Mouse (Mus musculus) left cerebral cortex, postnatal 10 days (tissue): ENCODE data around the gene Gckr. TPM values are rescaled to one million over a fixed set of nuclear protein-coding genes. Genes with fewer than 3 reads are reported as not detected.
"Not testable (repeated sequence)": the region's sequence is repeated elsewhere in the genome, so short reads cannot be mapped to it uniquely, and the experiment has no call there.

Source experiments
- DNase-seq, 2 experiments: peaks; one replicate each; pipeline ENCODE4 v3.0.0; 2021 to 2022; ENCODE audit warnings: low spot score in 2 of 2, mixed read lengths in 1 of 2; ENCODE audit errors: extremely low spot score in 1 of 2
- intact Hi-C: fragments of 180-260 bp; cut with DNase I; formaldehyde crosslinking; loops from one replicate; pipeline ENCODE4 v1.15.1; 2025
- total RNA-seq, 2 experiments: library from RNA; stranded (reverse); gene quantifications; 2 replicates each; pipeline ENCODE4 v1.2.3; 2021

The Gckr gene
- total RNA-seq, 2 experiments from 2014 or later, result 0.14 TPM; not detected in 1

DNA sequence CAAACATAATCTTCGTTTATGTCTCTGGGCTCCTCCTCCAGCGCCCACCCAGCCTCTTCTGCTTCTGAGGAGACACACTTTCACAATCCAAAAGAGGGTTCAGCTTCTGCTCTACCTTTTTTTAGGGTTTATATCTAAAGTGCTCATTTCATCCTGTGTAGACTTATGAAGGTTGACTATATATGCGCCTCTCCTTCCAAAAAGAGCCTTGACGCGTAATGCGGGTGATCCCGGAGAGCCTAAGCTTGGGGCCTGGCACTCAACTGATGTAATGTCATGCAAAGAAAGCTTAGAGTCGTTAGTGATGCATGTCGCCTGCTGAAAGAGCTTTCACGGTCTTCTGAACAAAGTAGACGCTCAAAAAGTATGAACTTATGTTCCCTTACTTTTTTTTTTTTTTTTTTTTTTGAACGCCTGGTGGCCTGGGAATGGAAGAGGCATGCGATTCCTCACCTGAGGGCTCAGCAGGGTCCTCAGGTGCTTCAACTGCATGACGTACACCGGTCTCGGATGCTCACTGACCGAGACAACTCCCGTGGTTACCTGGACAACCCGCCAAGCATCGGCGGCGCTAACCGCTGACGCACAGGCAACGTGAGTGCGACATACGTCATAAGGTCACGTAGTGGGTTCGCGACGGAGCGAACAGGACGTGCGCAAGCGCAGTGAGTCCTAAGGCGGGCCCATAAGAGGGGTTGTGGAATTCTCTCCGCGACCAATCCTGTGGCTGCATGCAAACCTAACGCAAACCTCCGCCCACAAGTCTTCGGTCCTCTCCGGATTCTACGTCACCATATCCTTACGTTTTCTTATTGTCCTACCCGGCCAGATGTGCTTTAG is 6.5 kb upstream of the Gckr start, which contains the start of gene Ift172:
Gene Ift172, minus strand, starts transcription at position 596 of the 840 bp plus-strand sequence.
- intact Hi-C loops, result no loop called here

DNA sequence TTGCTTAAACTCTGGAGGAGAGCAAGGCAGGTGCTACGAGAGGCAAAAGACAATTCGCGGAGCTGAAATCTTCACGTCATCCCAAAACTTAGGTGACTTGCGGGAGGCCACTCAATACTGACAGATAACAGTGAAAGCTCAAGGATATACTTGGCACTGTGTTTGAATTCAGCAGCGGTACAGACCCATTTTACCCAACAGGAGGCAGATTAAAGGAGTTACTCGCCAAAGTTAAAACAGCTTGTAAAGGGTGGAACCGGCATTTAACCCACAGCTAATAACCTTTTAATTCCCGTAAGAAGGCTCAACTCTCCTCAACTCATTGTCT is 5.9 kb upstream of the Gckr start:
- no peak for DNase-seq
- intact Hi-C loops, result no loop called here

More for the DNA sequence above, 6.5 kb upstream of the Gckr start, which contains the start of gene Ift172:
- peak; percentile 97 to 98 for DNase-seq

DNA sequence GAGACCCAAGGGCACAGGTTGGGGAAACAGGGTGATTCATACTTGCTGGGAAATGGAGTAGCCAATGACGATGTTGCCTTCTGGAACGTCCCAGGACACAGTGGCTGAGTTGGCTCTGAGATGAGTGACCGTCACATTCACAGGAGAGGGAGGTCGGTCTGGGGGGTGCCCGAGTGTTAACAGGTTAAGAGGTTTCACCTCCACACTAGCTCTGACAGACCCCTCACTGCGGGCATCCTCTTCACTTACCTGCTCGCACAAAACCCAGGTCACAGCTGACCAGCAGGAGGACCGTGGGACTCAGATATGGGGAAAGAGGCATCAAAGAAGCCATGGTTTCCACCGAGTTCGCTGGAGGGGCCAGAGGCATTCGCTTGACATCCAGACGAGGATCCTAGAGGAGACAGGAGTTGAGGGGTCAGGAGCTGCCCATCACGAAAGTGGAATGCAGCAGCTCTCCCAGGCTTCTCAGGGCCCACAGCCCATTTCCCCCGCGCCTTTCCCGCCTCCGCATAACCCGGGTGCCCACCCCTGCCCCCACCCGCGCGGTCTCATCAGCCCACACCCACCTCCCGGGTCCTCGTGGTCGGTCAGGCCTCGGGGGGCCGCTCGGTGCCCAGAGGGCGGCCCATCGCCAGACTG is 2.2 kb upstream of the Gckr start:
- DNase-seq, result peak in 1 of 2 experiments; percentile 54
- intact Hi-C loops, result no loop called here

DNA sequence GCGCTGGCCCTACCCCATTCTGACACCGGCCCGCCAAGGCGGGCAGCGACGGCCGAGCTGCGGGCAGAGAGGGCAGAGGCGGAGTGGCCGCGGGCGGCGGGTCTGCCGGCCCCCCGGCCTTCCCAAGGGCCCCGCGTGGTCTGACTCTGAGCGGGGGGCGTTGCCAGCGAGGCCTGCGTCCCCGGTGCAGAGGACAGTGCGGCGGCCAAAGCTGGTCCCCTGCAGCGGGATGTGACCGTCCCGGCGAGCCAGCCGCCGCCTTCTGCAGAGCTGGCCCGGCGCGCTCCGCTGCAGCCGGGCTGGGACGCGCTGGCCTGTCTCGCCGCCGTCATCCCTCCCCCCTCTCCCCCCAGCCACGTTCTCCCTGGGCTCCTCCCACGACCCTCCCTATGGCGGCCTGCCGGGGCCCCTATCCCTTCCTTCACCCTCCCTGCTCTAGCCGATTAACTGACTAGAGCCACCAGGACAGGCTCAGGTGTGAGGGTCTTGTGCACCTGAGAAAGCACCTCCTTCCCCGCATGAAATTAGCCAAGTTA is 1.6 kb upstream of the Gckr start, which contains the start of gene Fndc4:
Gene Fndc4, minus strand, starts transcription at position 475 of the 536 bp plus-strand sequence.
- DNase-seq, result peak; percentile 34 to 75
- intact Hi-C loops, result no loop called here

DNA sequence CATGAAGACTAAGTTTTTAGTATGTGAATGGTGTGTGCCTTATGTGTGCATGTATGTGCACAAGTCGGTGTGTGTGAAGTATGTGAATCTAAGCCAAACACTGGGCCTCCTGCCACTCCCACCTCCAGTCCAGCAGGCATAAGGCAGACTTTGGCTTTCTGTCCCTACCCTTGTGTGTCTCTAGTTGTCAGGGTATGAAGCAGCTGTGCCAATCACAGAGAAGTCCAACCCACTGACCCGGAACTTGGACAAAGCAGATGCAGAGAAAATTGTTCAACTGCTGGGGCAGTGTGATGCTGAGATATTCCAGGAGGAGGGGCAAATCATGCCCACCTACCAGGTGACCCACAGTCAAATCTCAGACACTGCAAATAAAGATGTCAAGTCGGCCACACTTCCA is 738 bp downstream of the Gckr start:
- no peak for DNase-seq

DNA sequence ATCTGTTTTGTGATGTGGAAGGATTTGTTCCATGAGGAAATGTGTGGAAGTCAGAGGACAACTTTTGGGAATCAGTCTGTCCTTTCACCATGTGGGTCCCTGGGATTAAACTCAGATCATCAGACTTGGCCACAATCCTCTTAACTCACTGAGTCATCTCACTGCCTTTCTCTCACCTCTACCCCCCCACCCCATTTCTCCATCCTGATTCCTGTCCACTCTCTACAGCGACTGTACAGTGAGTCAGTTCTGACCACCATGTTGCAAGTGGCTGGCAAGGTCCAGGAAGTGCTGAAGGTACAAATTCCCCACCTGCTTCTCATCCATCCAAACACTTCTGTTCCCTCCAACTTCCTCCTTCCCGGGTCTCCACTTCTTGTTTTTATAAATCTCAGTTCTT is 1.2 kb downstream of the Gckr start:
- intact Hi-C loops, result no loop called here
- no peak for DNase-seq

More for the DNA sequence above, 738 bp downstream of the Gckr start:
- intact Hi-C loops, result no loop called here

DNA sequence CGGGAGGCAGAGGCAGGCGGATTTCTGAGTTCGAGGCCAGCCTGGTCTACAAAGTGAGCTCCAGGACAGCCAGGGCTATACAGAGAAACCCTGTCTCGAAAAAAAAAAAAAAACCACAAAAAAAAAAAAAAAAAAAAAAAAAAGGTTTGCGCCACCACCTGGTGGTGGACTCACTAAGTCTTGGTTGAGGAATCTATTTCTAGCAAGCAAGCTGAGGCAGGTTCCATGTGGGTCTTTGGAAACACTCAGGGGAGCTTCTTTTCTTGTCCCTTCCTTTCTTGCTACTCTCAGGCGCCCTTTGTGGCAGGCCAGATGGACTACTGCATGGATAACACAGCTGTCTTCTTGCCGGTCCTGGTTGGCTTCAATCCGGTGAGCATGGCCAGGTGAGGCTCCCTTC is 4.6 kb downstream of the Gckr start:
- no peak for DNase-seq
- intact Hi-C loops, result no loop called here

DNA sequence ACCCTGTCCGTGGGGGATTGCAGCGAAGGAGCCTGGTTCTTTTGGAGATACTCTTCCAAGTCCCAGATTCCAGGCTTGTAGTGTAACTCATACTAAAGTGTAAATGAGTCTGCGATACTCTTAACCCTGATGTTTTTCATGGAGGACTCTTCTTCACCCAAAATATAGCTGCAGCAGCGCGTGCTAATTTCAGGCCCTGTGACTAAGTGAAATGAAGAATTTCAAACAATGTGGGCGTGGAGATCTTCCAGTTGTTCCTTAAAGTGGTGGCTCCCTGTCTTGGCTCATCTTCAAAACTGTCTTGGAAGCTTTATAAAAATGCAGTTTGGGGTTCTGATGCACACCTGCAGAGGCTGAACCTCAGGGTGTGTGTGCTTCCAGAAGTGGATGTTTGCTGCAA is 5.8 kb downstream of the Gckr start:
- intact Hi-C loops, result no loop called here

DNA sequence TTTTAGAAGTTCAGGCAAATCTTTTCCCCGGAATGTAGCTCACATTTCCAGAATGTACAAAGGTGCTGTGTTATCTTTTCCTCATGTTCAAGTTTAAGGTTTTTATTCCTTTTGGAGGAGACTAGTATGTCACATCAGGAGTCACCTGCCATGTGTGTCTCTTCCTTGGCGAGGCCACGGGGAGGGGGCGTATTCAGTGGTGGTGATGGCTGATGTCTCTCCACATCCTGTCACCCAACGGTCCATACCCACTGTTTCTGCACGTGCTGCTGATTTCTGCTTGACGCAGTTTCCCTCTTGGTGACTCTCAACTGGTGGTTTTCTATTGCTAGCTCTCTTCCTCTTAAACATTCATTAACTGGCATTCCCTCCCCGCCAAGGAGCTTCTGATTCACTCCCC is 15.6 kb downstream of the Gckr start:
- intact Hi-C loops, result no loop called here
- DNase-seq, result no peak

More for the DNA sequence above, 5.8 kb downstream of the Gckr start:
- no peak for DNase-seq

DNA sequence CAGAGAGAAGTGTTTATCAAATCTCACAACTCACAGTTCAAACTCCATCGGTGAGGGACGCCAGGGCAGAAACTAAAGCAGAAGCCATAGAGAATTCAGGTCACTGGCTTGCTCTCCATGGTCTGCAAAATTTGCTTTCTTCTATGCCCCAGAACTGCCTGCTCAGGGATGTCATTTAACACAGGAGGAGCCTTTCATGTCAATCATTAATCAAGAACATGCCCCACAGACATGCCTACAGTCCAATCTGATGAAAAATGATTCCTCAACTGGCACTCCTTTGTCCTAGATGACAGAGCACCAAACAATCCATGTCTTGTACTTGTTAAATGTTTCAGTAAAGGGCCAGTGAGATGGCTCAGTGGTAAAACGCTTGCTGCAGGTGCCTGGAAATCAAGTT is 25.5 kb downstream of the Gckr start:
- intact Hi-C loops, result no loop called here
- no peak for DNase-seq

DNA sequence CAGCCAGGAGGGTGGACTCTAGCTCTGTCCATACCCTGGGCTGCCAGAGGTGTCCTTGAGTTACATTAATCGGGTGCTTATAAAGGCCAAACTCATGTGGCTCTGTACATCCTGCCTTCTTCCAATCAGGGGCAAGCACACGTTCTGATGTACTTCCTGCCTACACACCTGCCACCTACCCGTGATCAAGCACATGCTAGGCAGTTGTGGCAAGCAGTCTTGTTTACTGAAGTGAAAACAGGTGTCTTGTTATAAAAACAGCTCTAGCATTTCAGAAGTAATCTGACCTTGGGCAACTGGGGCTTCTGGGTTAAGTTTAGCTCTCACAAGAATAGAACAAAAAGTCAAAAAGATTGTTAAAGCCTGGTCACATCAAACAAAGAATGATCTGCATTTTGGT is 26.8 kb downstream of the Gckr start:
- intact Hi-C loops, result no loop called here
- DNase-seq, result no peak

DNA sequence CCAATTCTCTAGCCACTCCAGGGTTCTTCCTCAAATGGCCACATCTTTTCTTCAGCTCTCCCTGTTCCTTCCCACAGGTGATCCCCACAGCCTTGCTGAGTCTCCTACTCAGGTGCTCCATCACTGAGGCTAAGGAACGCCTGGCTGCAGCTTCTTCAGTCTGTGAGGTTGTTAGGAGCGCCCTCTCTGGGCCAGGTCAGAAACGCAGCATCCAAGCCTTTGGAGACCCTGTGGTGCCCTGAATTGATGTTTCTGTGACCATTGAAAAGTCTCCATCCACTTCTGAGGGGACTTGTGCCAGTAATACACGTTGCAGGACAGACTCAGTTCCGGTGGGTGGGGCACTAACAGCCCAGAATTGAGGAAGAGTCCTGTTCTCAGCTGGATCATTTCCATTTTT is 29.6 kb downstream of the Gckr start:
- intact Hi-C loops, result loop anchor here (5.0 kb wide), 1 partner anchor 110 kb away; no protein-coding TSS in a partner anchor
- DNase-seq, result no peak

DNA sequence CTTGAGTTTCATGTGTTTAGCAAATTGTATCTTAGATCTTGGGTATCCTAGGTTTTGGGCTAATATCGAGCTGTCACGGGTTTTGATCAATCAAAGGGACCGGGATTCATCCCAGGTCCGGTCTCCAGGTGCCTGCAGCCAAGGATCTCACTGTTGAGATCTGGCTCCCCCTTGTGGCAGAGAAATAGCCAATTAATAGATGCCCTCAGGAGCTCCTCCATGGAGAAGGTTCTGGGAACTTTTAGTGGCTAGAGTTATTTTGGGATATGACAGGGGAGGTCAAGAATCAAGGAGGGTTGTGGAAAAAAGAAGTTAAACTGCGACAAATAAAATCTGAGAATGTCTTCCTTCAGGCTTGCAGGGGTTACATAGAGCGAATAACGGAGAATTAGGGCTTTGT is 31.0 kb downstream of the Gckr start:
- intact Hi-C loops, result loop anchor here (5.0 kb wide), 1 partner anchor 111 kb away; no protein-coding TSS in a partner anchor
- DNase-seq, result peak; percentile 32 to 45

DNA sequence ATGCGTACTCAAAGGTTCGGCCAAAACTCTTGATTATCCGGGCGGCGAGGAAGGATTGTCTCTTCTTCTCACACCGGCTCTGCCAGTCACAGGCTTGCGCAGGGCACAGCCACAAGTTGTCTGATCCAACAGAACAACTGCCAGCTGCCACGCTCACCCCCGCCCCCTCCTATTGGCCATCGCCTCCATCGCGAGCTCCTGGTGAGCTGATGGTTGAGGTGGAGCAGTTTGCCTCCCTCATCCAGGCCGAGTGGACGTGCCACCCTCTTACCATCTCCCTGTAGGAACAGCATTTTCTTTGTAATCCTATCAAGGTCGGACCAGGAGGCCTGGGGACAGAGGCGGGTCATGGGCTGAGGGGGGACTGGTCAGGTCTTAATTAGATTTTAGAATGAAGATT is 60.3 kb downstream of the Gckr start:
- intact Hi-C loops, DNase-seq: not testable (repeated sequence)

DNA sequence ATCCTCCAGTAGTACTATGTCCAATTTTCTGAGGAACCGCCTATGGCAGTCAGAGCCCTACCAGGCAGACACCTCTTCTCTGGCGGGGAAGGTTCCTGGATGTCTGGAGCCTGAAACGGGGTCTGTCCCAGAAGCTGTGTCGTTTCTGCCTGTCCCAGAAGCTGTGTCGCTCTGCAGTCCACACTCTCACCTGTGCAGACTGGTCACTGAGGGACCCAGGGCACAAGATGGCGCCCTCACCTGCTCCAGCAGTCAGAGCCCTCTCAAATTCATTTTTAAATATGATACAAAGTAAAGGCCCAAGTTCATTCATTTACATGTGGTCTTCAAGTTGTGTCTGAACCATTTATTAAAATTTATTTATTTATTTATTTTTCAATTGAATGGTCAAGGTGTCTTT is 63.7 kb downstream of the Gckr start:
- no peak for DNase-seq
- intact Hi-C loops, result no loop called here

Other genes starting within 250 kb of the Gckr start
- 10 to 100 TPM; 72.4 to 77.2 TPM for gene Atraid, start 249.1 kb upstream of the Gckr start, total RNA-seq
- gene Slc5a6, start 248.5 kb upstream of the Gckr start, total RNA-seq, result 10 to 100 TPM; 15.3 to 16.5 TPM
- gene Cad, start 242.7 kb upstream of the Gckr start, total RNA-seq, result 10 to 100 TPM; 21.5 to 25.4 TPM
- not detected for gene Dnajc5g, start 191.2 kb upstream of the Gckr start, total RNA-seq
- 100 to 1,000 TPM; 101 to 118 TPM for gene Slc30a3, start 189.2 kb upstream of the Gckr start, total RNA-seq
- gene Trim54, start 180.7 kb upstream of the Gckr start, total RNA-seq, result under 1 TPM; 0.86 to 0.97 TPM
- 1 to 10 TPM; 1.1 TPM for gene Ucn, start 158.6 kb upstream of the Gckr start, total RNA-seq
- gene Mpv17, start 143.2 kb upstream of the Gckr start, total RNA-seq, result 10 to 100 TPM; 35.7 to 36.2 TPM
- 1 to 10 TPM; 1.6 to 3.9 TPM for gene Gm29609, start 117.5 kb upstream of the Gckr start, total RNA-seq
- 10 to 100 TPM; 59.8 to 60.6 TPM for gene Gtf3c2, start 117.3 kb upstream of the Gckr start, total RNA-seq
- gene Snx17, start 104.2 kb upstream of the Gckr start, total RNA-seq, result 10 to 100 TPM; 73.4 to 74.6 TPM
- 10 to 100 TPM; 48.2 to 49.7 TPM for gene Eif2b4, start 104.0 kb upstream of the Gckr start, total RNA-seq
- gene Zfp513, start 95.1 kb upstream of the Gckr start, total RNA-seq, result 10 to 100 TPM; 25.0 to 26.5 TPM
- 100 to 1,000 TPM; 108 TPM for gene Ppm1g, start 76.8 kb upstream of the Gckr start, total RNA-seq
- gene Nrbp1, start 56.6 kb upstream of the Gckr start, total RNA-seq, result 10 to 100 TPM; 73.0 to 77.3 TPM
- not detected for gene Gm9970, start 56.2 kb upstream of the Gckr start, total RNA-seq
- gene Krtcap3, start 45.8 kb upstream of the Gckr start, total RNA-seq, result 1 to 10 TPM; 2.4 to 2.6 TPM
- 10 to 100 TPM; 67.7 to 68.2 TPM for gene Ift172, start 6.3 kb upstream of the Gckr start, total RNA-seq
- gene Fndc4, start 1.4 kb upstream of the Gckr start, total RNA-seq, result 100 to 1,000 TPM; 165 to 166 TPM
- 10 to 100 TPM; 58.2 to 60.8 TPM for gene Zfp512, start 155.0 kb downstream of the Gckr start, total RNA-seq
- gene 4930548H24Rik, start 188.3 kb downstream of the Gckr start, total RNA-seq, result under 1 TPM; 0.13 to 0.20 TPM
- gene Gpn1, start 197.3 kb downstream of the Gckr start, total RNA-seq, result 10 to 100 TPM; 37.5 to 40.5 TPM
- 10 to 100 TPM; 41.9 to 47.4 TPM for gene Slc4a1ap, start 229.6 kb downstream of the Gckr start, total RNA-seq
- gene Supt7l, start 230.4 kb downstream of the Gckr start, total RNA-seq, result 10 to 100 TPM; 14.9 to 17.8 TPM